Mouse (Mus musculus): ENCODE results near the gene C730034F03Rik.
"Not testable (repeated sequence)": the region's sequence is repeated elsewhere in the genome, so short reads cannot be mapped to it uniquely, and the experiment has no call there.

The C730034F03Rik gene

GRCm38 (mm10) chr15:89429352-89430221 is at the start of gene C730034F03Rik, which contains the start of the genes Gm44502 and Chkb:
Gene C730034F03Rik (plus strand): TSS chr15:89429589.
Gene Gm44502 (minus strand): TSS chr15:89429696.
Gene Chkb (minus strand): TSS chr15:89429908.
- DNase-seq (ENCODE audit: low spot score in 2 of 2), result peak; percentile 82 to 87

- no peak for DNase-seq (ENCODE audit: low spot score in 2 of 2)
Measured at GRCm38 (mm10) chr15:89384617-89385016, 44.8 kb upstream of the C730034F03Rik start, which contains the start of gene Klhdc7b. Gene Klhdc7b (plus strand): TSS chr15:89384917.

- no peak for DNase-seq (ENCODE audit: low spot score in 2 of 2)
Measured at GRCm38 (mm10) chr15:89387127-89387526, 42.3 kb upstream of the C730034F03Rik start.

- DNase-seq (ENCODE audit: low spot score in 2 of 2), result no peak
Measured at GRCm38 (mm10) chr15:89390081-89390480, 39.3 kb upstream of the C730034F03Rik start.

GRCm38 (mm10) chr15:89396883-89397282 is 32.5 kb upstream of the C730034F03Rik start:
- no peak for DNase-seq (ENCODE audit: low spot score in 2 of 2)

- DNase-seq (ENCODE audit: low spot score in 2 of 2), result no peak
Measured at GRCm38 (mm10) chr15:89398146-89398545, 31.2 kb upstream of the C730034F03Rik start.

GRCm38 (mm10) chr15:89399716-89400115 is 29.7 kb upstream of the C730034F03Rik start:
- DNase-seq (ENCODE audit: low spot score in 2 of 2), result no peak

- no peak for DNase-seq (ENCODE audit: low spot score in 2 of 2)
Measured at GRCm38 (mm10) chr15:89402471-89402870, 26.9 kb upstream of the C730034F03Rik start.

GRCm38 (mm10) chr15:89404831-89405623 is 24.4 kb upstream of the C730034F03Rik start:
- no peak for DNase-seq (ENCODE audit: low spot score in 2 of 2)

- DNase-seq (ENCODE audit: low spot score in 2 of 2), result no peak
Measured at GRCm38 (mm10) chr15:89406691-89407090, 22.7 kb upstream of the C730034F03Rik start.

GRCm38 (mm10) chr15:89410118-89410517 is 19.3 kb upstream of the C730034F03Rik start, which contains the start of gene Syce3:
Gene Syce3 (minus strand): TSS chr15:89410503.
- DNase-seq (ENCODE audit: low spot score in 2 of 2), result no peak

GRCm38 (mm10) chr15:89415282-89415681 is 14.1 kb upstream of the C730034F03Rik start:
- DNase-seq (ENCODE audit: low spot score in 2 of 2), result no peak

GRCm38 (mm10) chr15:89421938-89422337 is 7.5 kb upstream of the C730034F03Rik start:
- DNase-seq (ENCODE audit: low spot score in 2 of 2), result no peak

GRCm38 (mm10) chr15:89424621-89425020 is 4.8 kb upstream of the C730034F03Rik start:
- no peak for DNase-seq (ENCODE audit: low spot score in 2 of 2)

- DNase-seq (ENCODE audit: low spot score in 2 of 2), result no peak
Measured at GRCm38 (mm10) chr15:89425711-89426121, 3.7 kb upstream of the C730034F03Rik start, which contains the start of gene Cpt1b. Gene Cpt1b (minus strand): TSS chr15:89425863.

GRCm38 (mm10) chr15:89426716-89427115 is 2.7 kb upstream of the C730034F03Rik start:
- DNase-seq (ENCODE audit: low spot score in 2 of 2), result no peak

- DNase-seq (ENCODE audit: low spot score in 2 of 2), result no peak
Measured at GRCm38 (mm10) chr15:89428136-89428790, 1.1 kb upstream of the C730034F03Rik start.

GRCm38 (mm10) chr15:89428821-89429351 is 503 bp upstream of the C730034F03Rik start:
- peak in 1 of 2 experiments; percentile 11 for DNase-seq (ENCODE audit: low spot score in 2 of 2)

GRCm38 (mm10) chr15:89430341-89430740 is 952 bp downstream of the C730034F03Rik start:
- no peak for DNase-seq (ENCODE audit: low spot score in 2 of 2)

- DNase-seq (ENCODE audit: low spot score in 2 of 2), result not testable (repeated sequence)
Measured at GRCm38 (mm10) chr15:89430771-89431170, 1.4 kb downstream of the C730034F03Rik start.

GRCm38 (mm10) chr15:89431271-89431670 is 1.9 kb downstream of the C730034F03Rik start:
- no peak for DNase-seq (ENCODE audit: low spot score in 2 of 2)

Data from spleen, postnatal 14 days (tissue).